Mouse (Mus musculus) midbrain, postnatal 0 days (tissue): ENCODE measurements at regions not wholly inside any gene's neighbourhood (a gene's known extent, or its start where the extent isn't known, plus 50 kb on each side); places are given as distances from the start of the nearest gene placed in this dataset.

Source experiments
- ATAC-seq: fragments of 200-750 bp; cut with Nextera tagmentation; 2 replicates; pipeline ENCODE4 v1.8.0; 2017; ENCODE audit warnings: moderate number of reproducible peaks, mild to moderate bottlenecking, moderate TSS enrichment, moderate library complexity; ENCODE audit not compliant: low FRiP score
- DNase-seq: peaks from one replicate; pipeline ENCODE4 v3.0.0-alpha.2; 2015; ENCODE audit warnings: low spot score
- H3K27ac ChIP-seq: fragments of 300-500 bp; sonication (generic); 2 replicates; pipeline ENCODE4 v1.5.1; 2014; ENCODE audit warnings: low read depth, mild to moderate bottlenecking, low read length, mixed read lengths
- H3K27me3 ChIP-seq: fragments of 300-500 bp; sonication (generic); 2 replicates; pipeline ENCODE4 v1.6.1; 2014; ENCODE audit warnings: low read length, control low read depth, mixed read lengths; ENCODE audit not compliant: insufficient read depth
- H3K36me3 ChIP-seq: fragments of 300-500 bp; sonication (generic); 2 replicates; pipeline ENCODE4 v1.6.1; 2014; ENCODE audit warnings: low read length, control low read depth, mixed read lengths; ENCODE audit not compliant: insufficient read depth
- H3K4me1 ChIP-seq: fragments of 300-500 bp; sonication (generic); 2 replicates; pipeline ENCODE4 v1.6.1; 2014; ENCODE audit warnings: mild to moderate bottlenecking, control low read depth, antibody characterized with exemption, low read length, mixed read lengths; ENCODE audit not compliant: insufficient read depth
- H3K4me2 ChIP-seq: fragments of 300-500 bp; sonication (generic); 2 replicates; pipeline ENCODE4 v1.6.1; 2014; ENCODE audit warnings: low read depth, mild to moderate bottlenecking, low read length, mixed read lengths; ENCODE audit not compliant: poor library complexity, severe bottlenecking
- H3K4me3 ChIP-seq: fragments of 300-500 bp; sonication (generic); 2 replicates; pipeline ENCODE4 v1.5.1; 2014; ENCODE audit warnings: low read depth, mild to moderate bottlenecking, low read length, moderate library complexity
- H3K9ac ChIP-seq: fragments of 300-500 bp; sonication (generic); replicated peaks from 2 replicates; pipeline ENCODE4 v1.6.1; 2014; ENCODE audit warnings: mild to moderate bottlenecking, low read length, moderate library complexity, mixed read lengths; ENCODE audit not compliant: poor library complexity, severe bottlenecking
- H3K9me3 ChIP-seq: fragments of 300-500 bp; sonication (generic); 2 replicates; pipeline ENCODE4 v1.6.1; 2016; ENCODE audit warnings: low read length, control low read depth
- CTCF ChIP-seq: IDR thresholded peaks from 2 replicates; pipeline ENCODE4 v1.5.1; 2016; ENCODE audit warnings: antibody characterized with exemption, mild to moderate bottlenecking
- WGBS: fragments of 180-500 bp; shearing (Covaris S2); extraction: QIAGEN DNeasy Blood & Tissue Kit; methylation state at CpG from one replicate; pipeline ENCODE4 v1.1.7; 2014; 5-methylcytosine and 5-hydroxymethylcytosine counted together

- no peaks in the 10 kb centered on the region for H3K9me3 ChIP-seq
- H3K27me3 ChIP-seq: no peaks in the 10 kb centered on the region
- no peak overlapping the region for H3K4me3 ChIP-seq
- no peak for DNase-seq
- no peak overlapping the region for H3K9ac ChIP-seq
- no peak overlapping the region for H3K4me2 ChIP-seq
- no peaks in the 10 kb centered on the region for H3K36me3 ChIP-seq
- H3K27ac ChIP-seq: no peak overlapping the region
- no peaks in the 10 kb centered on the region for H3K4me1 ChIP-seq
- no peak for TF ChIP-seq CTCF
- WGBS: 81% methylated on average over 8 of the region's 8 CpGs
- ATAC-seq: no peak
These were observed 446.0 kb upstream of the Adam34 start for GRCm38 (mm10) chr8:44155705-44156321.

- no peaks in the 10 kb centered on the region for H3K27me3 ChIP-seq
- no peaks in the 10 kb centered on the region for H3K4me1 ChIP-seq
- no peak overlapping the region for H3K9ac ChIP-seq
- no peak overlapping the region for H3K4me3 ChIP-seq
- no peak for TF ChIP-seq CTCF
- DNase-seq (no peak), ATAC-seq (no peak)
- H3K36me3 ChIP-seq: no peaks in the 10 kb centered on the region
- no peak overlapping the region for H3K4me2 ChIP-seq
- H3K9me3 ChIP-seq: no peaks in the 10 kb centered on the region
- H3K27ac ChIP-seq: no peak overlapping the region
- WGBS: 58% methylated on average over 6 of the region's 6 CpGs
These were observed 455.3 kb upstream of the Adam34 start for GRCm38 (mm10) chr8:44165115-44165514.

GRCm38 (mm10) chr8:44177016-44177415 is 467.2 kb upstream of the Adam34 start:
- Histone ChIP-seq H3K36me3 (no peaks in the 10 kb centered on the region), H3K4me2 (no peak overlapping the region), H3K4me1 (no peaks in the 10 kb centered on the region), H3K9me3 (no peaks in the 10 kb centered on the region), H3K27ac (no peak overlapping the region), H3K9ac (no peak overlapping the region), H3K27me3 (no peaks in the 10 kb centered on the region), H3K4me3 (no peak overlapping the region)
- ATAC-seq: no peak
- peak; percentile 46 for DNase-seq
- 29% methylated on average over 4 of the region's 4 CpGs for WGBS
- TF ChIP-seq CTCF: no peak

DNA sequence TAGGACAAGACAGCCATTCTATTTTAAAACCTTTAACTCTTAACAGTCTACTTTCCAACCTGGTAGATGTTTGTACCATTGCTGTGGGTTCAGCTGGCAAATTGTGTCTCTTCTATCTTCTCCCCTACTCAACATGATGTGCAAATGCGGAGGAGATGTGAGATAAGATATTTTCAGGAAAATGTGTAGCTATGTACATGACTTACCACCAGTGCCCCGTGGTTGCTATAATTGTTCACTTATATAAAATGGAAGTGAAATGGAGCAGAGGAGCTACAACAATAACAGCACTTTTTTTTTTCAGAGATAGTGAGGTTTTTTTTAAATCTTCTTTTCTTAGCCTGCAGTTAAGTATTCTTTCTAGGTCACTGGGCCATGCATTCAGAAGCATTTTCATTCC is 492.4 kb upstream of the Adam34 start:
- no peak for TF ChIP-seq CTCF
- ATAC-seq (no peak), DNase-seq (no peak)
- no peaks in the 10 kb centered on the region for H3K36me3 ChIP-seq
- H3K27me3 ChIP-seq: no peaks in the 10 kb centered on the region
- H3K27ac ChIP-seq: no peak overlapping the region
- H3K4me3 ChIP-seq: no peak overlapping the region
- H3K9ac ChIP-seq: no peak overlapping the region
- no peak overlapping the region for H3K4me2 ChIP-seq
- no peaks in the 10 kb centered on the region for H3K4me1 ChIP-seq
- WGBS: 73% methylated on average over 2 of the region's 2 CpGs
- H3K9me3 ChIP-seq: no peaks in the 10 kb centered on the region

DNA sequence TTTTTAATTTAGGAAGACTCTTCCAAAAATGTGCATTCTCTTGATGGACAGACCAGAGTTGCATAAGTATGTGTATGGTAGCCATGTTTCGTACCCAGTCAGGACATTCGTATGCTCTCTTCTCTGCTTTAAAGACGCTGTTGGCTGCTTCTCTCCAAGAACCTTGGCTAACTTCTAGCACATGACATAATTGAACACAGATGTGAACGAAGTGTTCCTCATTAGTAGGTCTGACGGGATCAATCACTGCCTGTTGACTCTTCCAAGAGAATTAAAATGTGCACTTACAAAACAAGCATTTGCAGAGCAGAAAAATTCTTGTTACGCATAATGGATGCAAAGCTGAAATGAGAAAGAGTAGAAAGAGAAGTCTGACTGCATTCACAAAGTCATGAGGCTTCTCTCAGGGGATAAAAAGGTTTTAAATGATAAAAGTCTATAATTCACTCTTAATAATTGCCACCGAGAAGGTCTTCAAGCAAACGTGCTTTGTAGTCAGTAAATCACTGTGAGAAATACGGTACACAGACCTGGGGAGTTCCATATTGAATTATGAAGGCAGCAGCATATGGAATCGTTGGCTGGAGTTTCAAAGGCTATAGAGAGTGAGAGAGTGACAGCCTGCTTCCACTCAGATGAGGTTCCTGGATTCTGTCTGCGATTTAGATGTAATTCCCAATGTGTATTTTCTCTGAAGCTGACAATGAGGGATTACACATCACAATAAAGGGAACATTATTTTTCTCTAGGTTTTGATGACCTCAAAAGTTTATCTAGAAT is 496.7 kb upstream of the Adam34 start:
- Histone ChIP-seq H3K9me3 (no peaks in the 10 kb centered on the region), H3K4me1 (no peaks in the 10 kb centered on the region), H3K9ac (no peak overlapping the region), H3K27me3 (no peaks in the 10 kb centered on the region), H3K27ac (no peak overlapping the region), H3K4me2 (no peak overlapping the region), H3K4me3 (no peak overlapping the region), H3K36me3 (no peaks in the 10 kb centered on the region)
- ATAC-seq (no peak), DNase-seq (no peak)
- TF ChIP-seq CTCF: no peak
- 67% methylated on average over 11 of the region's 11 CpGs for WGBS

GRCm38 (mm10) chr8:44222346-44222745 is 512.5 kb upstream of the Adam34 start:
- H3K4me2 ChIP-seq: no peak overlapping the region
- DNase-seq: no peak
- no peak for TF ChIP-seq CTCF
- no peak overlapping the region for H3K27ac ChIP-seq
- H3K4me3 ChIP-seq: no peak overlapping the region
- WGBS: 75% methylated on average over 1 of the region's 1 CpGs
- H3K27me3 ChIP-seq: no peaks in the 10 kb centered on the region
- H3K9ac ChIP-seq: no peak overlapping the region
- no peak for ATAC-seq
- H3K36me3 ChIP-seq: no peaks in the 10 kb centered on the region
- H3K9me3 ChIP-seq: no peaks in the 10 kb centered on the region
- H3K4me1 ChIP-seq: no peaks in the 10 kb centered on the region
